In genomic region chr7:29907206-29907605, GRCm38 (mm10) we compare ENCODE assay signal across 9 mouse cellular contexts. TPM values are rescaled to one million over a fixed set of nuclear protein-coding genes. Genes with fewer than 3 reads are reported as not detected.
DNase-seq lines count a peak whose midpoint lies in the region; ATAC-seq and TF ChIP-seq lines count a peak whose summit lies in the region.
"Had no signal": no experiment of that assay in that cellular context is flagged by ENCODE, and none has a peak within 500 bp of the region (broad histone marks: within the 10 kb centered on the region; RNA-seq: fewer than 3 reads in every experiment).

No protein-coding gene starts in this region.

- ATAC-seq in forebrain, embryonic 11.5 days (replicated peaks; ENCODE audit: low FRiP score) = no peak
- ATAC-seq in limb, embryonic 12.5 days (ENCODE audit: insufficient number of reproducible peaks, insufficient read depth, low FRiP score, low TSS enrichment, low read depth) = no peak
- ATAC-seq in inflammation-experienced regulatory T-cells, adult 6 months = no peak
- ATAC-seq in erythroid progenitor cell, adult 5-6 weeks (replicated peaks; ENCODE audit: low FRiP score, poor library complexity, severe bottlenecking) = no peak

- peaks cover 29% of the 10 kb centered on the region for H3K4me1 ChIP-seq in forebrain, embryonic 10.5 days
- 0 out of 2 replicates have a peak, but pooled peaks cover 4% of the 10 kb centered on the region for H3K4me1 ChIP-seq in forebrain, embryonic 11.5 days (replicated peaks; ENCODE audit: control insufficient read depth, insufficient read depth, low read length)
- peaks cover 4% of the 10 kb centered on the region; the same call in 1 of the 2 replicates for H3K4me1 ChIP-seq in thymus, adult 2 months (replicated peaks; ENCODE audit: control insufficient read depth, insufficient read depth, low read length)
- peaks cover 18% of the 10 kb centered on the region for H3K4me1 ChIP-seq in limb, embryonic 12.5 days (replicated peaks)

- H3K27me3 ChIP-seq in forebrain, embryonic 10.5 days (ENCODE audit: poor library complexity, severe bottlenecking) = no peaks in the 10 kb centered on the region
- H3K27me3 ChIP-seq in forebrain, embryonic 11.5 days (ENCODE audit: control insufficient read depth, insufficient read depth, low read length) = no peaks in the 10 kb centered on the region
- no peaks in the 10 kb centered on the region for H3K27me3 ChIP-seq in thymus, adult 2 months (ENCODE audit: control insufficient read depth, insufficient read depth, low read length)
- H3K27me3 ChIP-seq in limb, embryonic 12.5 days = no peaks in the 10 kb centered on the region

- TF ChIP-seq CTCF in thymus, adult 2 months (IDR thresholded peaks at IDR 0.05; ENCODE audit: borderline replicate concordance, control insufficient read depth, extremely low read depth, insufficient read depth, low read length, poor library complexity) = no peak

- peaks cover 38% of the 10 kb centered on the region for H3K36me3 ChIP-seq in forebrain, embryonic 10.5 days (replicated peaks)
- no peaks in the 10 kb centered on the region; the same call in 1 of the 2 replicates for H3K36me3 ChIP-seq in forebrain, embryonic 11.5 days (ENCODE audit: control insufficient read depth, insufficient read depth, low read length)
- H3K36me3 ChIP-seq in thymus, adult 2 months (ENCODE audit: control insufficient read depth, insufficient read depth, low read length) = no peaks in the 10 kb centered on the region
- peaks cover 34% of the 10 kb centered on the region for H3K36me3 ChIP-seq in limb, embryonic 12.5 days

- no peak overlapping the region for H3K9ac ChIP-seq in forebrain, embryonic 11.5 days (ENCODE audit: low read length)
- no peak overlapping the region for H3K9ac ChIP-seq in limb, embryonic 12.5 days (replicated peaks)

- H3K4me3 ChIP-seq in forebrain, embryonic 10.5 days = peak overlapping the region; percentile 64
- H3K4me3 ChIP-seq in forebrain, embryonic 11.5 days (ENCODE audit: low read depth, low read length) = no peak overlapping the region
- H3K4me3 ChIP-seq in thymus, adult 2 months (ENCODE audit: control insufficient read depth, insufficient read depth, low read length) = no peak overlapping the region
- H3K4me3 ChIP-seq in limb, embryonic 12.5 days (replicated peaks) = 0 out of 2 replicates have a peak overlapping the region, but pooled peaks have one; percentile 6

- 90% methylated on average over 5 of the region's 5 CpGs for WGBS in forebrain, embryonic 10.5 days
- WGBS in forebrain, embryonic 11.5 days = 89% methylated on average over 5 of the region's 5 CpGs
- 95% methylated on average over 5 of the region's 5 CpGs for WGBS in thymus, adult 2 months
- 89% methylated on average over 5 of the region's 5 CpGs for WGBS in limb, embryonic 12.5 days

- no peaks in the 10 kb centered on the region for H3K9me3 ChIP-seq in forebrain, embryonic 10.5 days
- H3K9me3 ChIP-seq in forebrain, embryonic 11.5 days (ENCODE audit: control insufficient read depth, low read length) = no peaks in the 10 kb centered on the region
- no peaks in the 10 kb centered on the region for H3K9me3 ChIP-seq in limb, embryonic 12.5 days

- TF ChIP-seq POLR2A in thymus, adult 2 months (IDR thresholded peaks at IDR 0.05; ENCODE audit: control insufficient read depth, extremely low read depth, insufficient read depth, low read length, poor library complexity) = no peak

- peak overlapping the region; percentile 96 for H3K27ac ChIP-seq in forebrain, embryonic 10.5 days
- H3K27ac ChIP-seq in forebrain, embryonic 11.5 days (ENCODE audit: low read depth, low read length) = no peak overlapping the region
- H3K27ac ChIP-seq in thymus, adult 2 months (ENCODE audit: control insufficient read depth, insufficient read depth, low read length) = peak overlapping the region; percentile 51; the same call in 1 of the 2 replicates
- no peak overlapping the region for H3K27ac ChIP-seq in limb, embryonic 12.5 days

- no peak for DNase-seq in forebrain, embryonic 10.5 days (ENCODE audit: extremely low spot score, low spot score)
- no peak for DNase-seq in forebrain, embryonic 11.5 days (ENCODE audit: low spot score)
- no peak for DNase-seq in thymus, adult 2 months
- no peak for DNase-seq in thymus, postnatal 25 days
- no peak for DNase-seq in frontal cortex, postnatal 10 days (ENCODE audit: low spot score in 2 of 2)
- DNase-seq: gastrocnemius, postnatal 36 days had no signal

- no peak overlapping the region for H3K4me2 ChIP-seq in forebrain, embryonic 11.5 days (ENCODE audit: low read depth, low read length, severe bottlenecking)
- H3K4me2 ChIP-seq in limb, embryonic 12.5 days = peak overlapping the region; percentile 64; the same call in 1 of the 2 replicates

RNA-seq across cellular contexts. Expression of gene Zfp383, which starts 0.8 kb away (rescaled TPM):
- 4.0 and 5.2 TPM in 2 replicates for polyA plus RNA-seq in forebrain, embryonic 10.5 days (2016; fragmentation: Nextera tagmentation; extraction: Ambion mirVana)
- polyA plus RNA-seq in forebrain, embryonic 11.5 days (2014; fragmentation: Nextera tagmentation; extraction: Ambion mirVana) = 7.5 and 7.9 TPM in 2 replicates
- 0.36 and 0.63 TPM in 2 replicates for polyA plus RNA-seq in thymus, adult 2 months (2012; rRNA removed)
- 6.7 TPM in 2 replicates for polyA plus RNA-seq in limb, embryonic 12.5 days (2016; fragmentation: Nextera tagmentation; extraction: Ambion mirVana)
- 1 to 10 TPM in 1 of 3 experiments, under 1 TPM in 2; 0.63 to 1.0 (median 0.80) TPM for polyA plus RNA-seq in inflammation-experienced regulatory T-cells, adult 6 months (2017; shearing (Covaris generic))
- total RNA-seq in erythroid progenitor cell, adult 5-6 weeks (2015; ENCODE audit: low replicate concordance) = 0.36 TPM in 1 of 2 replicates, not detected in the other
- 0.39 TPM in 1 of 2 replicates, not detected in the other for total RNA-seq in erythroid progenitor cell, adult 5-6 weeks (2017; ENCODE audit: low replicate concordance)

RNA-seq across cellular contexts. Expression of gene Zfp27, which starts 0.8 kb away (rescaled TPM):
- polyA plus RNA-seq in forebrain, embryonic 10.5 days (2016; fragmentation: Nextera tagmentation; extraction: Ambion mirVana) = 9.8 and 10.0 TPM in 2 replicates
- 12.4 and 13.7 TPM in 2 replicates for polyA plus RNA-seq in forebrain, embryonic 11.5 days (2014; fragmentation: Nextera tagmentation; extraction: Ambion mirVana)
- polyA plus RNA-seq in thymus, adult 2 months (2012; rRNA removed) = 2.5 and 3.5 TPM in 2 replicates
- polyA plus RNA-seq in limb, embryonic 12.5 days (2016; fragmentation: Nextera tagmentation; extraction: Ambion mirVana) = 12.8 and 13.3 TPM in 2 replicates
- polyA plus RNA-seq in inflammation-experienced regulatory T-cells, adult 6 months (2017; shearing (Covaris generic)) = 1 to 10 TPM; 5.8 to 8.4 (median 7.1) TPM
- total RNA-seq in erythroid progenitor cell, adult 5-6 weeks (2015; ENCODE audit: low replicate concordance) = 2.9 TPM in 1 of 2 replicates, not detected in the other
- 0.83 and 2.1 TPM in 2 replicates for total RNA-seq in erythroid progenitor cell, adult 5-6 weeks (2017; ENCODE audit: low replicate concordance)

RNA-seq across cellular contexts. Expression of gene Zfp74, which starts 46.7 kb away (rescaled TPM):
- polyA plus RNA-seq in forebrain, embryonic 10.5 days (2016; fragmentation: Nextera tagmentation; extraction: Ambion mirVana) = 13.5 and 13.8 TPM in 2 replicates
- 13.1 and 13.2 TPM in 2 replicates for polyA plus RNA-seq in forebrain, embryonic 11.5 days (2014; fragmentation: Nextera tagmentation; extraction: Ambion mirVana)
- polyA plus RNA-seq in thymus, adult 2 months (2012; rRNA removed) = 11.8 and 12.3 TPM in 2 replicates
- polyA plus RNA-seq in limb, embryonic 12.5 days (2016; fragmentation: Nextera tagmentation; extraction: Ambion mirVana) = 15.5 and 18.0 TPM in 2 replicates
- 1 to 10 TPM; 3.8 to 4.7 (median 4.6) TPM for polyA plus RNA-seq in inflammation-experienced regulatory T-cells, adult 6 months (2017; shearing (Covaris generic))
- total RNA-seq in erythroid progenitor cell, adult 5-6 weeks (2015; ENCODE audit: low replicate concordance) = 4.0 and 4.2 TPM in 2 replicates
- total RNA-seq in erythroid progenitor cell, adult 5-6 weeks (2017; ENCODE audit: low replicate concordance) = 0.98 and 2.6 TPM in 2 replicates

RNA-seq across cellular contexts. Expression of gene Zfp420, which starts 47.4 kb away (rescaled TPM):
- polyA plus RNA-seq in forebrain, embryonic 10.5 days (2016; fragmentation: Nextera tagmentation; extraction: Ambion mirVana) = 8.4 and 9.0 TPM in 2 replicates
- 10.4 and 13.4 TPM in 2 replicates for polyA plus RNA-seq in forebrain, embryonic 11.5 days (2014; fragmentation: Nextera tagmentation; extraction: Ambion mirVana)
- 1.3 and 1.5 TPM in 2 replicates for polyA plus RNA-seq in thymus, adult 2 months (2012; rRNA removed)
- polyA plus RNA-seq in limb, embryonic 12.5 days (2016; fragmentation: Nextera tagmentation; extraction: Ambion mirVana) = 12.2 TPM in 2 replicates
- 1 to 10 TPM; 2.7 to 9.2 (median 8.2) TPM for polyA plus RNA-seq in inflammation-experienced regulatory T-cells, adult 6 months (2017; shearing (Covaris generic))
- total RNA-seq in erythroid progenitor cell, adult 5-6 weeks (2015; ENCODE audit: low replicate concordance) = 1.1 and 2.9 TPM in 2 replicates
- 0.51 TPM in 1 of 2 replicates, not detected in the other for total RNA-seq in erythroid progenitor cell, adult 5-6 weeks (2017; ENCODE audit: low replicate concordance)

RNA-seq across cellular contexts. Expression of gene Zfp940, which starts 53.7 kb away (rescaled TPM):
- 10.5 and 10.6 TPM in 2 replicates for polyA plus RNA-seq in forebrain, embryonic 10.5 days (2016; fragmentation: Nextera tagmentation; extraction: Ambion mirVana)
- polyA plus RNA-seq in forebrain, embryonic 11.5 days (2014; fragmentation: Nextera tagmentation; extraction: Ambion mirVana) = 10.7 and 11.3 TPM in 2 replicates
- 0.89 and 1.0 TPM in 2 replicates for polyA plus RNA-seq in thymus, adult 2 months (2012; rRNA removed)
- polyA plus RNA-seq in limb, embryonic 12.5 days (2016; fragmentation: Nextera tagmentation; extraction: Ambion mirVana) = 9.0 and 10.2 TPM in 2 replicates
- 1 to 10 TPM; 3.5 to 6.8 (median 4.8) TPM for polyA plus RNA-seq in inflammation-experienced regulatory T-cells, adult 6 months (2017; shearing (Covaris generic))
- not detected in 2 replicates for total RNA-seq in erythroid progenitor cell, adult 5-6 weeks (2015; ENCODE audit: low replicate concordance)
- total RNA-seq in erythroid progenitor cell, adult 5-6 weeks (2017; ENCODE audit: low replicate concordance) = 0.64 TPM in 1 of 2 replicates, not detected in the other

Comparison
In these comparisons a context has a peak if more than half of its experiments do, and no peak if none do; other contexts are left out.
1. H3K27ac ChIP-seq: peak in forebrain, embryonic 10.5 days (single experiment) and thymus, adult 2 months (single experiment); none in forebrain, embryonic 11.5 days (single experiment) and limb, embryonic 12.5 days (single experiment).
2. H3K4me3 ChIP-seq: peak in forebrain, embryonic 10.5 days (single experiment) and limb, embryonic 12.5 days (single experiment); none in forebrain, embryonic 11.5 days (single experiment) and thymus, adult 2 months (single experiment).